In the genomic region with DNA sequence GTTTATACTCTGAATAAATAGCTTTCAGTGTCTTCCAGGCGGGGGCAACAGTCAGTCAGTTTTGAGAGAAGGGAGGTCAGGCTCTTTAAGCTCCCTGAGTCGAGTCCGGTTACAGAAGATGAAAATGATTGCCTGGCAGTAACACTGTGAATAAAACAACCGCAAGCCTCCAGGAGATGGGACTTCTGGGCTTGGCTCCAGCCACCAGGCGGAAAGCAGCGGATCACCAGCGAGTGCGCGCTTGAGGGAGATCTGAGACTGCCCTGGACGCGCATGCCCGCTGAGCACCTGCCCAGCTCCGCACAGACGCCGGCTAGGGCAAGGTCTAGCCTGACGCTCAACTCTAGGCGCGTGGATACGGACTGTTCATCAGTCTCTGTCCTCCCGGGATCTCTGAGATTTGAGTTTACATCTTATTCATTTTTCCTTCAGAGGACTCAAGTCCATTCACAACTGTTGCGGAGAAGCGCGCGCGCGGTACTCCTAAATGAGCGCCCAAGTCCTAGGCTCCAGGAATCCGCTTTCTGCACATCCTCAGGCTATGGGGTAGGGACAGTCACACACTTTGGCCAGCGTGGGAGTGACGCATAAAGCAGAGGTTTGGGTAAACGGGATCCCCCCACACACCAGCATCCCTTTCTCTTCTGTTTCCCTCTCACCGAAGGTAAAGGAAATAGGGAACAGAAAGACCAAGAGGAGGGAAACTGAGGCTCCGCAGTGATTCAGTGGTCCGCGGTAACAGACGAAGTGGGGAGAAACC, we compare ENCODE assay signal across 9 mouse cellular contexts. TPM values are rescaled to one million over a fixed set of nuclear protein-coding genes. Genes with fewer than 3 reads are reported as not detected.
DNase-seq lines count a peak whose midpoint lies in the region; ATAC-seq and TF ChIP-seq lines count a peak whose summit lies in the region.
"Had no signal": no experiment of that assay in that cellular context is flagged by ENCODE, and none has a peak within 500 bp of the region (broad histone marks: within the 10 kb centered on the region; RNA-seq: fewer than 3 reads in every experiment).

No protein-coding gene starts in this region.

- no peaks in the 10 kb centered on the region for H3K9me3 ChIP-seq in forebrain, embryonic 11.5 days (ENCODE audit: control insufficient read depth, low read length)
- no peaks in the 10 kb centered on the region for H3K9me3 ChIP-seq in kidney, embryonic 16.5 days (ENCODE audit: low read length)
- H3K9me3 ChIP-seq in midbrain, postnatal 0 days (ENCODE audit: low read length), result no peaks in the 10 kb centered on the region

- H3K9ac ChIP-seq in forebrain, embryonic 11.5 days (ENCODE audit: low read length), result no peak overlapping the region
- H3K9ac ChIP-seq in kidney, embryonic 16.5 days (replicated peaks; ENCODE audit: low read length), result no peak overlapping the region; the same call in 1 of the 2 replicates
- no peak overlapping the region for H3K9ac ChIP-seq in midbrain, postnatal 0 days (replicated peaks; ENCODE audit: low read length, poor library complexity, severe bottlenecking)

- DNase-seq in cerebellum, adult 11-12 months, result peak; percentile 33
- DNase-seq in cerebellum, adult 8-10 months, result no peak
- DNase-seq in ZHBTc4 (ENCODE audit: low read depth, low spot score), result peak; percentile 77
- peak; percentile 81 for DNase-seq in forebrain, embryonic 11.5 days (ENCODE audit: low spot score)
- DNase-seq in midbrain, postnatal 0 days (ENCODE audit: low spot score), result peak; percentile 76
- no peak for DNase-seq in frontal cortex, postnatal 36 days (ENCODE audit: low spot score in 2 of 2)

- ATAC-seq in forebrain, embryonic 11.5 days (replicated peaks; ENCODE audit: low FRiP score), result peak; percentile 56; the same call in 1 of the 2 replicates
- peak; percentile 60; the same call in 1 of the 2 replicates for ATAC-seq in kidney, embryonic 16.5 days (ENCODE audit: low FRiP score, low TSS enrichment)
- 0 out of 2 replicates have a peak, but pooled peaks have one; percentile 44 for ATAC-seq in midbrain, postnatal 0 days (ENCODE audit: low FRiP score)
- no peak for ATAC-seq in megakaryocyte progenitor cell, adult 5-6 weeks (replicated peaks; ENCODE audit: poor library complexity)

- H3K27me3 ChIP-seq in forebrain, embryonic 11.5 days (ENCODE audit: control insufficient read depth, insufficient read depth, low read length), result peaks cover 93% of the 10 kb centered on the region
- peaks cover 98% of the 10 kb centered on the region for H3K27me3 ChIP-seq in kidney, embryonic 16.5 days (ENCODE audit: insufficient read depth, low read length)
- H3K27me3 ChIP-seq in midbrain, postnatal 0 days (ENCODE audit: insufficient read depth, low read length), result peaks cover 65% of the 10 kb centered on the region

- peaks cover 8% of the 10 kb centered on the region; the same call in 1 of the 2 replicates for H3K4me1 ChIP-seq in forebrain, embryonic 11.5 days (replicated peaks; ENCODE audit: control insufficient read depth, insufficient read depth, low read length)
- H3K4me1 ChIP-seq in kidney, embryonic 16.5 days (ENCODE audit: insufficient read depth, low read length), result peaks cover 27% of the 10 kb centered on the region
- H3K4me1 ChIP-seq in midbrain, postnatal 0 days (ENCODE audit: insufficient read depth, low read length), result no peaks in the 10 kb centered on the region; the same call in 1 of the 2 replicates

- peak overlapping the region; percentile 5; the same call in 1 of the 2 replicates for H3K4me3 ChIP-seq in forebrain, embryonic 11.5 days (ENCODE audit: low read depth, low read length)
- peak overlapping the region; percentile 61 for H3K4me3 ChIP-seq in kidney, embryonic 16.5 days (ENCODE audit: low read length)
- peak overlapping the region; percentile 69 for H3K4me3 ChIP-seq in midbrain, postnatal 0 days (ENCODE audit: low read depth, low read length)

- H3K27ac ChIP-seq in forebrain, embryonic 11.5 days (ENCODE audit: low read depth, low read length), result no peak overlapping the region
- no peak overlapping the region for H3K27ac ChIP-seq in kidney, embryonic 16.5 days (ENCODE audit: low read length)
- no peak overlapping the region for H3K27ac ChIP-seq in midbrain, postnatal 0 days (ENCODE audit: low read depth, low read length)

- under 1% methylated on average over 36 of the region's 36 CpGs for WGBS in forebrain, embryonic 11.5 days
- WGBS in kidney, embryonic 16.5 days, result under 1% methylated on average over 36 of the region's 36 CpGs
- under 1% methylated on average over 36 of the region's 36 CpGs for WGBS in midbrain, postnatal 0 days

- TF ChIP-seq CTCF in midbrain, postnatal 0 days (IDR thresholded peaks at IDR 0.05), result peak; percentile 34

- H3K4me2 ChIP-seq in forebrain, embryonic 11.5 days (ENCODE audit: low read depth, low read length, severe bottlenecking), result peak overlapping the region; percentile 32
- peak overlapping the region; percentile 97 for H3K4me2 ChIP-seq in kidney, embryonic 16.5 days (replicated peaks; ENCODE audit: low read depth, low read length)
- peak overlapping the region; percentile 91 for H3K4me2 ChIP-seq in midbrain, postnatal 0 days (ENCODE audit: low read depth, low read length, poor library complexity, severe bottlenecking)

- H3K36me3 ChIP-seq in forebrain, embryonic 11.5 days (ENCODE audit: control insufficient read depth, insufficient read depth, low read length), result no peaks in the 10 kb centered on the region
- H3K36me3 ChIP-seq in kidney, embryonic 16.5 days (ENCODE audit: insufficient read depth, low read length), result no peaks in the 10 kb centered on the region
- H3K36me3 ChIP-seq in midbrain, postnatal 0 days (ENCODE audit: insufficient read depth, low read length), result no peaks in the 10 kb centered on the region

RNA-seq across cellular contexts. Expression of gene Pax3, which starts 19.0 kb away (rescaled TPM):
- 4.4 and 4.7 TPM in 2 replicates for polyA plus RNA-seq in forebrain, embryonic 11.5 days (2014; fragmentation: Nextera tagmentation; extraction: Ambion mirVana)
- 0.05 TPM in 1 of 2 replicates, not detected in the other for polyA plus RNA-seq in kidney, embryonic 16.5 days (2015; fragmentation: Nextera tagmentation; extraction: Ambion mirVana)
- 5.3 and 5.8 TPM in 2 replicates for total RNA-seq in midbrain, postnatal 0 days (2014; rRNA removed)
- polyA plus RNA-seq in midbrain, postnatal 0 days (2015; fragmentation: Nextera tagmentation; extraction: Ambion mirVana), result 4.4 and 4.5 TPM in 2 replicates
- not detected in 2 replicates for total RNA-seq in megakaryocyte progenitor cell, adult 5-6 weeks (2015)
- not detected in 2 replicates for total RNA-seq in megakaryocyte progenitor cell, adult 5-6 weeks (2017)
- total RNA-seq: heart, postnatal 36 days had no signal

Comparison
In these comparisons a context has a peak if more than half of its experiments do, and no peak if none do; other contexts are left out.
1. DNase-seq: peak in cerebellum, adult 11-12 months (single experiment), ZHBTc4 (single experiment), forebrain, embryonic 11.5 days (single experiment) and midbrain, postnatal 0 days (single experiment); none in cerebellum, adult 8-10 months (single experiment) and frontal cortex, postnatal 36 days (0 of 2).
2. H3K4me2 ChIP-seq: peak in every context shown above with its lines; median percentile 97 in kidney, embryonic 16.5 days; 91 in midbrain, postnatal 0 days; 32 in forebrain, embryonic 11.5 days.
3. H3K4me3 ChIP-seq: peak in every context shown above with its lines; median percentile 69 in midbrain, postnatal 0 days; 61 in kidney, embryonic 16.5 days; 5 in forebrain, embryonic 11.5 days.